Mouse (Mus musculus) ES-E14 (cell line): ENCODE measurements around the gene Taar8c. TPM values are rescaled to one million over a fixed set of nuclear protein-coding genes. Genes with fewer than 3 reads are reported as not detected.
A peak's percentile ranks its signal among the peaks of the same experiment; 100 is the strongest.
"Not testable (repeated sequence)": the region's sequence is repeated elsewhere in the genome, so short reads cannot be mapped to it uniquely, and the experiment has no call there.

Experiments used
- DNase-seq: peaks from one replicate; pipeline ENCODE4 v3.0.0-alpha.2; 2013; ENCODE audit warnings: low read depth, low spot score
- H3K27ac ChIP-seq: 2 replicates; pipeline ENCODE4 v1.5.1; 2012; ENCODE audit warnings: low read depth, mild to moderate bottlenecking, low read length, moderate library complexity, mixed read lengths; ENCODE audit not compliant: poor library complexity, insufficient read depth, severe bottlenecking
- H3K36me3 ChIP-seq: 2 replicates; pipeline ENCODE4 v1.6.1; 2012; ENCODE audit warnings: mild to moderate bottlenecking, low read length, moderate library complexity, mixed read lengths; ENCODE audit not compliant: control insufficient read depth, poor library complexity, insufficient read depth, severe bottlenecking
- H3K4me1 ChIP-seq, 2 experiments: fragments of 150-350 bp in 1 of 2; sonication (generic) in 1 of 2; 2 replicates each; pipeline ENCODE4 v1.6.1; 2012; ENCODE audit warnings: low read length in 2 of 2, mild to moderate bottlenecking in 1 of 2, mixed read lengths in 1 of 2; ENCODE audit not compliant: control insufficient read depth in 2 of 2, insufficient read depth in 2 of 2, poor library complexity in 1 of 2
- H3K4me3 ChIP-seq, 2 experiments: fragments of 150-350 bp in 1 of 2; sonication (generic) in 1 of 2; 2 replicates each; pipeline ENCODE4 v1.5.1; 2012; ENCODE audit warnings: low read length in 2 of 2, low read depth in 1 of 2, mild to moderate bottlenecking in 1 of 2, mixed read lengths in 1 of 2; ENCODE audit not compliant: insufficient read depth in 1 of 2, poor library complexity in 1 of 2, severe bottlenecking in 1 of 2
- H3K9ac ChIP-seq: 2 replicates; pipeline ENCODE4 v1.6.1; 2012; ENCODE audit warnings: low read depth, mild to moderate bottlenecking, low read length, mixed read lengths; ENCODE audit not compliant: poor library complexity, insufficient read depth, severe bottlenecking
- H3K9me3 ChIP-seq: fragments of 150-350 bp; sonication (generic); 2 replicates; pipeline ENCODE4 v1.6.1; 2012; ENCODE audit warnings: low read depth, mild to moderate bottlenecking, low read length; ENCODE audit not compliant: control insufficient read depth, insufficient read depth
- CHD2 ChIP-seq: IDR thresholded peaks from 2 replicates; pipeline ENCODE4 v1.6.1; 2014; ENCODE audit warnings: mild to moderate bottlenecking, low read depth, low read length, inconsistent platforms
- HCFC1 ChIP-seq: IDR thresholded peaks from 2 replicates; pipeline ENCODE4 v1.6.1; 2012; ENCODE audit warnings: low read length, inconsistent platforms, borderline replicate concordance; ENCODE audit not compliant: insufficient read depth
- MAFK ChIP-seq: IDR thresholded peaks from 2 replicates; pipeline ENCODE4 v1.6.1; 2014; ENCODE audit warnings: mild to moderate bottlenecking, low read depth, low read length, inconsistent platforms; ENCODE audit not compliant: insufficient read depth
- ZC3H11A ChIP-seq: IDR thresholded peaks from 2 replicates; pipeline ENCODE4 v1.6.1; 2012; ENCODE audit warnings: low read depth, mild to moderate bottlenecking, inconsistent platforms, low read length, borderline replicate concordance
- ZNF384 ChIP-seq: IDR thresholded peaks from 2 replicates; pipeline ENCODE4 v1.6.1; 2012; ENCODE audit warnings: low read depth, low read length, inconsistent platforms
- in situ Hi-C, 2 experiments: fragments of 600-800 bp; cut with MboI; formaldehyde crosslinking; loops; one replicate each; pipeline ENCODE4 v1.15.1; 2025; ENCODE audit warnings: low sequenced_read_pairs in 2 of 2, inconsistent platforms in 1 of 2; ENCODE audit not compliant: unreplicated experiment in 2 of 2
- total RNA-seq: library from RNA; depleted of rRNA; stranded (reverse); fragments of 300-350 nt; gene quantifications from 2 replicates; pipeline ENCODE4 v1.2.3, GENCODE M21; 2012

Taar8c gene
- total RNA-seq, 1 experiment = not detected

GRCm38 (mm10) chr10:24111116-24111778 lies 9.5 kb upstream of the Taar8c start:
- no peaks in the 10 kb centered on the region for H3K9me3 ChIP-seq
- in situ Hi-C loops = loop anchor here in 1 of 2 experiments (25.0 kb wide), 1 partner anchor 299 kb away; no protein-coding TSS in a partner anchor
- TF ChIP-seq ZNF384 (no peak), ZC3H11A (peak; percentile 36; the same call in 1 of the 2 replicates)
- H3K4me3 ChIP-seq = no peak overlapping the region
- no peak overlapping the region for H3K9ac ChIP-seq
- H3K4me1 ChIP-seq = no peaks in the 10 kb centered on the region
- no peaks in the 10 kb centered on the region for H3K36me3 ChIP-seq
- no peak overlapping the region for H3K27ac ChIP-seq
- DNase-seq = peak; percentile 64

- not testable (repeated sequence) for H3K4me1 ChIP-seq, H3K9ac ChIP-seq, H3K4me3 ChIP-seq, DNase-seq, H3K36me3 ChIP-seq, H3K9me3 ChIP-seq, H3K27ac ChIP-seq
- in situ Hi-C loops = loop anchor here in 1 of 2 experiments (25.0 kb wide), 1 partner anchor 297 kb away; no protein-coding TSS in a partner anchor
Observed at GRCm38 (mm10) chr10:24109434-24109833, 7.7 kb upstream of the Taar8c start, which contains the start of gene Taar9. Gene Taar9, minus strand, starts transcription at chr10:24109534.

- Histone ChIP-seq H3K27ac (no peak overlapping the region), H3K36me3 (no peaks in the 10 kb centered on the region), H3K9me3 (no peaks in the 10 kb centered on the region), H3K4me3 (no peak overlapping the region), H3K4me1 (no peaks in the 10 kb centered on the region), H3K9ac (no peak overlapping the region)
- TF ChIP-seq CHD2 = no peak
- no peak for TF ChIP-seq ZC3H11A
- no peak for TF ChIP-seq ZNF384
- TF ChIP-seq HCFC1 = no peak
- TF ChIP-seq MAFK = no peak
- in situ Hi-C loops = loop anchor here in 1 of 2 experiments (25.0 kb wide), 1 partner anchor 296 kb away; no protein-coding TSS in a partner anchor
- no peak for DNase-seq
Observed at GRCm38 (mm10) chr10:24108236-24108635, 6.5 kb upstream of the Taar8c start.

GRCm38 (mm10) chr10:24107747-24108146 lies 6.0 kb upstream of the Taar8c start:
- Histone ChIP-seq H3K9ac (no peak overlapping the region), H3K9me3 (no peaks in the 10 kb centered on the region), H3K4me1 (no peaks in the 10 kb centered on the region), H3K27ac (no peak overlapping the region), H3K36me3 (no peaks in the 10 kb centered on the region), H3K4me3 (no peak overlapping the region)
- no peak for DNase-seq
- TF ChIP-seq CHD2 (no peak), ZC3H11A (no peak), ZNF384 (no peak), HCFC1 (no peak), MAFK (no peak)
- in situ Hi-C loops = loop anchor here in 1 of 2 experiments (25.0 kb wide), 1 partner anchor 295 kb away; no protein-coding TSS in a partner anchor

- H3K9me3 ChIP-seq, H3K4me1 ChIP-seq, H3K36me3 ChIP-seq, H3K27ac ChIP-seq, H3K4me3 ChIP-seq, DNase-seq, H3K9ac ChIP-seq: not testable (repeated sequence)
- in situ Hi-C loops = loop anchor here in 1 of 2 experiments (25.0 kb wide), 1 partner anchor 291 kb away; no protein-coding TSS in a partner anchor
Observed at GRCm38 (mm10) chr10:24103299-24103698, 1.6 kb upstream of the Taar8c start.

- not testable (repeated sequence) for H3K36me3 ChIP-seq, H3K9ac ChIP-seq, H3K4me3 ChIP-seq, DNase-seq, H3K27ac ChIP-seq, H3K9me3 ChIP-seq, H3K4me1 ChIP-seq
- in situ Hi-C loops = loop anchor here in 1 of 2 experiments (25.0 kb wide), 1 partner anchor 285 kb away; no protein-coding TSS in a partner anchor
Observed at GRCm38 (mm10) chr10:24097010-24097409, 4.7 kb downstream of the Taar8c start.
